Comparison of ENCODE assay signal across 11 mouse cellular contexts in the genomic region with DNA sequence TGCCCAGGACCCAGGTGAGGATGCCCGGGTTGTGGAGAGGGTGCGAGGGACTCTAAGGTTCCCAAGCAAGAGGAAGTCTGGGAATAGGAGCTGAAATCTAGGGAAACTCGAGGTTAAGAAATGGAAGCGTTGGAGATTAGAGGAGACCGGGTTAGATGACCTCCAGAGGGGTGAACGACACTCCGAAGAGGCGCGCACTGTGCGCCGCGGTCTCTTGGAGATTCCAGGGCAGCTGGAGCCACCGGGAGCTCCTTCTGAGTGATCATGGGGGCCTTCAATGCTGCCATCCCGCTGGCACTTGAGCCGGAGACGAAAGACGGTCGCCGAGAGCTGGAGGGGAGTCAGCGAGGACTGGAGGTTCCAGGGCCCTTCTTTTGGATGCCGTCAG. TPM values are rescaled to one million over a fixed set of nuclear protein-coding genes. Genes with fewer than 3 reads are reported as not detected.
DNase-seq lines count a peak whose midpoint lies in the region; ATAC-seq lines count a peak whose summit lies in the region.
"Had no signal": no experiment of that assay in that cellular context is flagged by ENCODE, and none has a peak within 500 bp of the region (broad histone marks: within the 10 kb centered on the region; RNA-seq: fewer than 3 reads in every experiment).

No protein-coding gene starts in this region.

- peak overlapping the region; percentile 76 for H3K4me2 ChIP-seq in lung, embryonic 16.5 days (ENCODE audit: low read depth, low read length)
- peak overlapping the region; percentile 71; the same call in 1 of the 2 replicates for H3K4me2 ChIP-seq in forebrain, embryonic 16.5 days (ENCODE audit: low read length)
- H3K4me2 ChIP-seq in limb, embryonic 13.5 days (replicated peaks) = peak overlapping the region; percentile 81
- peak overlapping the region; percentile 82 for H3K4me2 ChIP-seq in stomach, embryonic 15.5 days

- H3K9ac ChIP-seq in lung, embryonic 16.5 days (ENCODE audit: low read length) = no peak overlapping the region
- H3K9ac ChIP-seq in forebrain, embryonic 16.5 days (replicated peaks; ENCODE audit: low read depth, low read length) = no peak overlapping the region
- H3K9ac ChIP-seq in limb, embryonic 13.5 days = peak overlapping the region; percentile 71
- H3K9ac ChIP-seq in stomach, embryonic 15.5 days = no peak overlapping the region

- under 1% methylated on average over 21 of the region's 21 CpGs for WGBS in lung, embryonic 16.5 days
- WGBS in forebrain, embryonic 16.5 days = under 1% methylated on average over 21 of the region's 21 CpGs
- WGBS in limb, embryonic 13.5 days = under 1% methylated on average over 21 of the region's 21 CpGs
- 2% methylated on average over 21 of the region's 21 CpGs for WGBS in stomach, embryonic 15.5 days

- no peak overlapping the region for H3K27ac ChIP-seq in lung, embryonic 16.5 days (ENCODE audit: low read length)
- H3K27ac ChIP-seq in forebrain, embryonic 16.5 days (ENCODE audit: low read length) = no peak overlapping the region
- H3K27ac ChIP-seq in limb, embryonic 13.5 days = no peak overlapping the region
- H3K27ac ChIP-seq in stomach, embryonic 15.5 days = no peak overlapping the region

- H3K36me3 ChIP-seq in lung, embryonic 16.5 days (ENCODE audit: control insufficient read depth, insufficient read depth, low read length) = no peaks in the 10 kb centered on the region
- H3K36me3 ChIP-seq in forebrain, embryonic 16.5 days (ENCODE audit: control insufficient read depth, insufficient read depth) = no peaks in the 10 kb centered on the region
- no peaks in the 10 kb centered on the region for H3K36me3 ChIP-seq in limb, embryonic 13.5 days
- no peaks in the 10 kb centered on the region for H3K36me3 ChIP-seq in stomach, embryonic 15.5 days

- peak overlapping the region; percentile 50 for H3K4me3 ChIP-seq in lung, embryonic 16.5 days (ENCODE audit: low read length)
- H3K4me3 ChIP-seq in forebrain, embryonic 16.5 days (replicated peaks; ENCODE audit: low read length) = peak overlapping the region; percentile 42
- peak overlapping the region; percentile 54 for H3K4me3 ChIP-seq in limb, embryonic 13.5 days
- H3K4me3 ChIP-seq in stomach, embryonic 15.5 days (replicated peaks) = peak overlapping the region; percentile 40
- H3K4me3 ChIP-seq: erythroblast, embryonic 14.5 days had no signal

- no peak for DNase-seq in lung, postnatal 14 days
- no peak for DNase-seq in right cerebral cortex, adult 18-20 months
- DNase-seq in layer of hippocampus, adult 11-12 months (ENCODE audit: low spot score) = no peak
- DNase-seq in gastrocnemius, postnatal 10 days = no peak
- DNase-seq: kidney, adult 18-20 months had no signal

- peaks cover 14% of the 10 kb centered on the region for H3K4me1 ChIP-seq in lung, embryonic 16.5 days (replicated peaks; ENCODE audit: control insufficient read depth, insufficient read depth, low read length)
- peaks cover 20% of the 10 kb centered on the region for H3K4me1 ChIP-seq in forebrain, embryonic 16.5 days (replicated peaks; ENCODE audit: control insufficient read depth, insufficient read depth, low read length)
- peaks cover 36% of the 10 kb centered on the region for H3K4me1 ChIP-seq in limb, embryonic 13.5 days
- H3K4me1 ChIP-seq in stomach, embryonic 15.5 days = peaks cover 19% of the 10 kb centered on the region

- H3K9me3 ChIP-seq in lung, embryonic 16.5 days (ENCODE audit: control insufficient read depth, low read length) = no peaks in the 10 kb centered on the region
- no peaks in the 10 kb centered on the region for H3K9me3 ChIP-seq in forebrain, embryonic 16.5 days (ENCODE audit: control insufficient read depth, low read length)
- no peaks in the 10 kb centered on the region for H3K9me3 ChIP-seq in limb, embryonic 13.5 days
- H3K9me3 ChIP-seq in stomach, embryonic 15.5 days = no peaks in the 10 kb centered on the region

- no peak for ATAC-seq in lung, embryonic 16.5 days (ENCODE audit: low read depth)
- no peak for ATAC-seq in forebrain, embryonic 16.5 days
- ATAC-seq in limb, embryonic 13.5 days (ENCODE audit: low FRiP score, low read depth) = no peak
- ATAC-seq in stomach, embryonic 15.5 days (ENCODE audit: insufficient read depth, low FRiP score, low read depth) = no peak

- H3K27me3 ChIP-seq in lung, embryonic 16.5 days (ENCODE audit: control insufficient read depth, insufficient read depth, low read depth, low read length) = peaks cover 67% of the 10 kb centered on the region
- peaks cover 68% of the 10 kb centered on the region for H3K27me3 ChIP-seq in forebrain, embryonic 16.5 days (replicated peaks; ENCODE audit: control insufficient read depth, insufficient read depth, low read length)
- peaks cover 84% of the 10 kb centered on the region for H3K27me3 ChIP-seq in limb, embryonic 13.5 days
- H3K27me3 ChIP-seq in stomach, embryonic 15.5 days (replicated peaks) = peaks cover 68% of the 10 kb centered on the region

RNA-seq across cellular contexts. Expression of a gene that starts 0.7 kb away (rescaled TPM):
- 0.31 and 0.77 TPM in 2 replicates for polyA plus RNA-seq in lung, embryonic 16.5 days (2015; fragmentation: Nextera tagmentation; extraction: Ambion mirVana)
- polyA plus RNA-seq in forebrain, embryonic 16.5 days (2015; fragmentation: Nextera tagmentation; extraction: Ambion mirVana) = 0.10 and 0.27 TPM in 2 replicates
- polyA plus RNA-seq in limb, embryonic 13.5 days (2015; fragmentation: Nextera tagmentation; extraction: Ambion mirVana) = 10.2 and 14.2 TPM in 2 replicates
- 1.9 and 2.0 TPM in 2 replicates for polyA plus RNA-seq in stomach, embryonic 15.5 days (2015; fragmentation: Nextera tagmentation; extraction: Ambion mirVana)
- total RNA-seq in gastrocnemius, postnatal 10 days (2021) = 1 to 10 TPM in 1 of 2 experiments, not detected in 1; 2.7 TPM
- polyA plus RNA-seq: erythroblast, embryonic 14.5 days; liver, embryonic 16.5 days had no signal

RNA-seq across cellular contexts. Expression of a gene that starts 25.4 kb away (rescaled TPM):
- 1.0 and 1.3 TPM in 2 replicates for polyA plus RNA-seq in lung, embryonic 16.5 days (2015; fragmentation: Nextera tagmentation; extraction: Ambion mirVana)
- 0.10 TPM in 1 of 2 replicates, not detected in the other for polyA plus RNA-seq in forebrain, embryonic 16.5 days (2015; fragmentation: Nextera tagmentation; extraction: Ambion mirVana)
- polyA plus RNA-seq in limb, embryonic 13.5 days (2015; fragmentation: Nextera tagmentation; extraction: Ambion mirVana) = 2.2 and 2.7 TPM in 2 replicates
- 0.46 and 0.58 TPM in 2 replicates for polyA plus RNA-seq in stomach, embryonic 15.5 days (2015; fragmentation: Nextera tagmentation; extraction: Ambion mirVana)
- under 1 TPM in 1 of 2 experiments, not detected in 1; 0.32 TPM for total RNA-seq in gastrocnemius, postnatal 10 days (2021)
- polyA plus RNA-seq: erythroblast, embryonic 14.5 days had no signal

RNA-seq across cellular contexts. Expression of a gene that starts 44.0 kb away (rescaled TPM):
- 23.3 and 25.8 TPM in 2 replicates for polyA plus RNA-seq in lung, embryonic 16.5 days (2015; fragmentation: Nextera tagmentation; extraction: Ambion mirVana)
- polyA plus RNA-seq in forebrain, embryonic 16.5 days (2015; fragmentation: Nextera tagmentation; extraction: Ambion mirVana) = 6.3 and 8.5 TPM in 2 replicates
- 6.4 and 8.9 TPM in 2 replicates for polyA plus RNA-seq in limb, embryonic 13.5 days (2015; fragmentation: Nextera tagmentation; extraction: Ambion mirVana)
- 23.8 and 24.1 TPM in 2 replicates for polyA plus RNA-seq in stomach, embryonic 15.5 days (2015; fragmentation: Nextera tagmentation; extraction: Ambion mirVana)
- 1 to 10 TPM; 3.4 to 4.6 TPM for total RNA-seq in gastrocnemius, postnatal 10 days (2021)
